Mouse (Mus musculus): ENCODE measurements around the gene Wdr5b. TPM values are rescaled to one million over a fixed set of nuclear protein-coding genes. Genes with fewer than 3 reads are reported as not detected.
"Not testable (repeated sequence)": the region's sequence is repeated elsewhere in the genome, so short reads cannot be mapped to it uniquely, and the experiment has no call there.

Gene Wdr5b
- polyA plus RNA-seq (2015; fragmentation: Nextera tagmentation; extraction: Ambion mirVana) = 11.1 and 11.4 TPM in 2 replicates

DNA sequence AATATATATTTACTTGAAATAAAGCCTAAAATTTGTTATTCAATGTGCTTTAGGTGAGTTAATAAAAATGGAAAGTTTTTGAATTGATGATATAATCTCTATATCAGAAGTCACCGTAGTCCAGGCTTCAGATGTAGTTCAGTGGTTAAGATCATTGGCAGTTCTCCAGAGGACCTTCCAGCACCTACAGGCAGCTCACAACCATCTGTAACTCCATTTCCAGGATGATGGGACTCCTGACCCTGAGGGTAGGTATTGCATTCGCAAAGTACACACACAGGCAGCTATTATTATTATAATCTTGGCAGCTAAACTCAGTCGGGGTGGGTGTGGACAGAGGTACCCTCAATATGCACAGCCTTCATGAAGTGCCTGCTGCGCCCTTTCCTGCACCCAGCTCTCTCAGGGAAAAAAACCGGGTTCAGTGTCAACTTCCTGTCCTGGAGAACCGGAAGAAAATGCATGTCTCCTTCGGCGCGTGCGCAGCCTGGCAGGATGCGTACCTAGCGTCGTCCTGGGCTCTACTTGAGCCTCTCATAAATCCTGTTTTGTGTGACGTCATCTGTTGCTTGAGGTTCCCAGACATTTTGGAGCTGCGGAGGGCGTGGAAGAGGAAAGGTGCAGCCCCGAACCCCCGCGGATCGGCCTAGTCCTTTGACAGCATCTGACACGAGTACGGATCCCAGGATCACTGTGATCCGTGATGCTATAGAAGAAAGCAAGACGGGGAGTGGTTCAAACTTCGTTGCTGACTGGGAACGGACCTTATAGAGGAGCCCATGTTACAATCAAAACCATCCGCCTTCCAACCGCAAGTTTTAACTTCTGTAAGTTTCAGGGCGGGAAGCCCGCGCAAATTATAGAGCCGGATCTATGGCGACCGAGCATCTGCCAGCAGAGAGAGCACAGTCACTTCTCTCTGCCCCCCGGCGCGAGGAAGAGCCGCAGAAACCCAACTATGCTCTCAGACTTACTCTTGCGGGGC, at the start of gene Wdr5b:
Gene Wdr5b, plus strand, starts transcription at position 551 of the 985 bp plus-strand sequence.
- peaks cover 20% of the 10 kb centered on the region for H3K4me1 ChIP-seq
- peak within 1 kb of the TSS; percentile 79 for H3K9ac ChIP-seq
- peak within 1 kb of the TSS; percentile 68 for H3K4me3 ChIP-seq
- H3K27me3 ChIP-seq = no peaks in the 10 kb centered on the region
- peak; percentile 95 for ATAC-seq (ENCODE audit: low FRiP score, low read depth)
- H3K36me3 ChIP-seq = peaks cover 40% of the 10 kb centered on the region
- H3K4me2 ChIP-seq (replicated peaks) = peak within 1 kb of the TSS; percentile 67
- WGBS = 3% methylated on average over 39 of the region's 39 CpGs
- no peaks in the 10 kb centered on the region for H3K9me3 ChIP-seq
- peak within 1 kb of the TSS; percentile 88 for H3K27ac ChIP-seq

DNA sequence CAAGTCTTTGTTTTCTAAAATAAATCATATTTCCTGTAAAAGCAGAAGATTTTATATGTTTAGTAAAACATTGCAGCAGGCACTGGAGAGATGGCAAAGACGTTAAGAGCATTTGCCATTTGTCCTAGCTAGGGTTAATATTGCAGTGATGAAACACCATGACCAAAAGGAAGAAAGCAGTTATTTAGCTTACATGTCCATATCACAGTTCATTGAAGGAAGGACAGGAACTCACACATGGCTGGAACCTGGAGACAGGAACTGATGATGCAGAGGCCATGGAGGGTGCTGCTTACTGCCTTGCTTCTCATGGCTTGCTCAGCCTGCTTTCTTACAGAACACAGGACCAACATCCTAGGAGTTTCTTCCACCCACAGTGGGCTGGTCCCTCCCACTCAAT, 48.6 kb upstream of the Wdr5b start:
- ATAC-seq (ENCODE audit: low FRiP score, low read depth) = no peak
- Histone ChIP-seq H3K9me3 (no peaks in the 10 kb centered on the region), H3K4me2 (replicated peaks) (no peak overlapping the region), H3K27ac (no peak overlapping the region), H3K36me3 (0 out of 2 replicates have a peak, but pooled peaks cover 2% of the 10 kb centered on the region), H3K27me3 (no peaks in the 10 kb centered on the region), H3K4me3 (no peak overlapping the region), H3K9ac (no peak overlapping the region), H3K4me1 (no peaks in the 10 kb centered on the region)
- WGBS = 80% methylated on average over 1 of the region's 1 CpGs

DNA sequence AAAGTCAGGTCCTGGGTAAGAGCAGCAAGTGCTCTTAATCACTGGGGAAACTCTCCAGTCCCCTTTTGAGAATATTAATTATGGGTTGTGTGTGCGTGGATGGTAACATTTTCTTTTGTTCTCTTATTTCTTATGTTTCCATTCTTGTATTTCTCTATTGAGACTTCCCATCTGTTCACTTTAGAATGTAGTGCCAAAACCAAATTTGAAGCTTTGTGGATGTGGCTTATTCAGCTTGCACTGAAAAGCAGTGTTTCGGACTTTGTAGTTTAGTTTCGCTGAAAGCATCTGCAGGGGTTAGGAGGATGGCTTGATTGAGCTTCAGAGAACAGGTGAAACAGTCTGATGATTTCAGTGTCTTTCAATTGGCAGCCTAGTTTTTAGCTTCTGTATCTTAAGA, 47.7 kb upstream of the Wdr5b start:
- Histone ChIP-seq H3K4me3 (no peak overlapping the region), H3K4me1 (no peaks in the 10 kb centered on the region), H3K9me3 (no peaks in the 10 kb centered on the region), H3K27me3 (no peaks in the 10 kb centered on the region), H3K4me2 (replicated peaks) (no peak overlapping the region), H3K27ac (no peak overlapping the region), H3K36me3 (0 out of 2 replicates have a peak, but pooled peaks cover 2% of the 10 kb centered on the region), H3K9ac (no peak overlapping the region)
- no peak for ATAC-seq (ENCODE audit: low FRiP score, low read depth)
- WGBS = 90% methylated on average over 3 of the region's 3 CpGs

- H3K36me3 ChIP-seq = peaks cover 15% of the 10 kb centered on the region
- WGBS = 96% methylated on average over 4 of the region's 4 CpGs
- not testable (repeated sequence) for H3K27me3 ChIP-seq; H3K4me2 ChIP-seq (replicated peaks); H3K9ac ChIP-seq; ATAC-seq (ENCODE audit: low FRiP score, low read depth); H3K9me3 ChIP-seq; H3K27ac ChIP-seq; H3K4me1 ChIP-seq; H3K4me3 ChIP-seq
Observed at GRCm38 (mm10) chr16:35998852-35999251, 42.1 kb upstream of the Wdr5b start.

GRCm38 (mm10) chr16:36008396-36008795, 32.6 kb upstream of the Wdr5b start:
- no peak overlapping the region for H3K4me3 ChIP-seq
- H3K4me1 ChIP-seq = no peaks in the 10 kb centered on the region
- no peak overlapping the region for H3K4me2 ChIP-seq (replicated peaks)
- H3K9me3 ChIP-seq = no peaks in the 10 kb centered on the region
- H3K9ac ChIP-seq = no peak overlapping the region
- ATAC-seq (ENCODE audit: low FRiP score, low read depth) = no peak
- peaks cover 32% of the 10 kb centered on the region for H3K36me3 ChIP-seq
- H3K27me3 ChIP-seq = no peaks in the 10 kb centered on the region
- 93% methylated on average over 3 of the region's 3 CpGs for WGBS
- no peak overlapping the region for H3K27ac ChIP-seq

DNA sequence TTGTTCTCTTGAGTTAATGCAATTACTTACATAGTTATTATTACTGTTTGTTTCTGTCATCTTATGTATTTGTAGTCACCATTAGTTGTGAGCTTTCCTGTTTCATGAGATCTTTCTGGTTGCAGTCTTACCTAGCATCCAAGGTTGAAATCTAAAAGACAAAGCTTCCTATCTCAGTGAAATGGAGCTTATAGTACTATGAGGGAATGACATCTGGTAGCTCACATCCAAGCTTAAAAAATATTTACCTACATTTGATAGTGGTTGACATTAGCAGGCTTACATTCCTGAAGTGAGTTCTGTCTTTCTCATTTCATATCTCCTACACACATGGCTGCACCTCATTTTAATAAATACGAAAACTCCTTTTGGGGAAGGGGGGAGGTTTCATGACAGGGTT, 24.7 kb upstream of the Wdr5b start:
- Histone ChIP-seq H3K27ac (no peak overlapping the region), H3K9ac (no peak overlapping the region), H3K9me3 (no peaks in the 10 kb centered on the region), H3K4me1 (no peaks in the 10 kb centered on the region), H3K4me3 (no peak overlapping the region), H3K36me3 (peaks cover 29% of the 10 kb centered on the region), H3K27me3 (no peaks in the 10 kb centered on the region), H3K4me2 (replicated peaks) (no peak overlapping the region)
- ATAC-seq (ENCODE audit: low FRiP score, low read depth) = no peak
- WGBS = 91% methylated on average over 1 of the region's 1 CpGs

DNA sequence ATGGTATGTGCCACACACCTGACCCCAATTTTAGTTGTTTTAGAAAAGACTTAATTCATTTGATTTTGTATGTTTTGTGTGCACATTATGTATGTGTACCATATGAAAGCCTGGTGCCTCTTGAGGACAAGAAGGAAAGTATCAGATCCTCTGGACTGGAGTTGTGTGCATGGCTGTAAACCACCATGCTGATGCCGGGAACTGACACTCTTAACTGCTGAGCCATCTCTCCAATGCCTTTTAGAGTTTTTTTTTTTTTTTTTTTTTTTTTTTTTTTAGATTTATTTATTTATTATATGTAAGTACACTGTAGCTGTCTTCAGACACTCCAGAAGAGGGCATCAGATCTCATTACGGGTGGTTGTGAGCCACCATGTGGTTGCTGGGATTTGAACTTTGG, 12.9 kb upstream of the Wdr5b start:
- not testable (repeated sequence) for ATAC-seq (ENCODE audit: low FRiP score, low read depth); H3K9me3 ChIP-seq; H3K4me1 ChIP-seq; H3K27ac ChIP-seq; H3K4me3 ChIP-seq; H3K4me2 ChIP-seq (replicated peaks); H3K27me3 ChIP-seq; H3K9ac ChIP-seq
- WGBS = 96% methylated on average over 1 of the region's 2 CpGs
- H3K36me3 ChIP-seq = peaks cover 52% of the 10 kb centered on the region

DNA sequence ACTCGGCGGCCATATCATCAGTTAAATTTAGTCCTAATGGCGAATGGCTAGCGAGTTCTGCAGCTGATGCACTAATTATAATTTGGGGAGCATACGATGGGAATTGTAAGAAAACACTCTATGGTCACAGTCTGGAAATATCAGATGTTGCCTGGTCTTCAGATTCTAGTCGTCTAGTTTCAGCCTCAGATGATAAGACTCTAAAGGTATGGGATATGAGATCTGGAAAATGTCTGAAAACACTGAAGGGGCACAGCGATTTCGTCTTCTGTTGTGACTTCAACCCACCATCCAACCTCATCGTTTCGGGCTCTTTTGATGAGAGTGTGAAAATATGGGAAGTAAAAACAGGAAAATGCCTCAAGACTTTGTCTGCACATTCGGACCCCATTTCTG, 633 bp downstream of the Wdr5b start:
- Histone ChIP-seq H3K36me3 (peaks cover 45% of the 10 kb centered on the region), H3K27ac (peak overlapping the region; percentile 88), H3K9me3 (no peaks in the 10 kb centered on the region), H3K4me2 (replicated peaks) (peak overlapping the region; percentile 67), H3K4me1 (peaks cover 20% of the 10 kb centered on the region), H3K9ac (peak overlapping the region; percentile 79), H3K4me3 (peak overlapping the region; percentile 68), H3K27me3 (no peaks in the 10 kb centered on the region)
- no peak for ATAC-seq (ENCODE audit: low FRiP score, low read depth)
- 26% methylated on average over 11 of the region's 11 CpGs for WGBS

DNA sequence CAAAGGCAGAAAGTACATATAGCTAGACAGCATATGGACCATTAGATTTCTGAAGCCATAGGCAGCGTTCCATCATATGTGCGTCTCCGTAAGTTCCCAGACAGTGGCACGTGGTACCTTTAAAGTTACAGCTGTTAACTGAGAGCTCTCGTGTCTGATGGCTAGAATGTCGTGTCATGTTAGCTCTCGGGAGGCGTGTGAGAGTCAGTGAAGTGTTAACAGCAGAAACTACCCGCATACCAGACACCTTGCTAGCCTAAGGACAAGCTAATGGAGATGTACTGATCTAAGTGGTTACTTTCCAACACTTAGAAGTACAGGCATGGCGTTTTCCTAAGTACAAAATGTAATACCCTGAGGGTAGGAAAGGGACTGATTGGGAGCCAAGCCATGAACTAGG, 2.1 kb downstream of the Wdr5b start:
- H3K4me2 ChIP-seq (replicated peaks) = no peak overlapping the region
- whole genome bisulfite sequencing = 87% methylated on average over 10 of the region's 10 CpGs
- ATAC-seq (ENCODE audit: low FRiP score, low read depth) = no peak
- H3K36me3 ChIP-seq = peaks cover 57% of the 10 kb centered on the region
- no peak overlapping the region for H3K27ac ChIP-seq
- no peaks in the 10 kb centered on the region for H3K9me3 ChIP-seq
- H3K27me3 ChIP-seq = no peaks in the 10 kb centered on the region
- H3K4me1 ChIP-seq = peaks cover 20% of the 10 kb centered on the region
- no peak overlapping the region for H3K9ac ChIP-seq
- H3K4me3 ChIP-seq = no peak overlapping the region

GRCm38 (mm10) chr16:36043964-36044363, 3.0 kb downstream of the Wdr5b start:
- no peak overlapping the region for H3K4me3 ChIP-seq
- H3K9ac ChIP-seq = no peak overlapping the region
- H3K27ac ChIP-seq = no peak overlapping the region
- peaks cover 66% of the 10 kb centered on the region for H3K36me3 ChIP-seq
- no peaks in the 10 kb centered on the region for H3K27me3 ChIP-seq
- ATAC-seq (ENCODE audit: low FRiP score, low read depth) = no peak
- no peak overlapping the region for H3K4me2 ChIP-seq (replicated peaks)
- no peaks in the 10 kb centered on the region for H3K9me3 ChIP-seq
- H3K4me1 ChIP-seq = peaks cover 20% of the 10 kb centered on the region
- WGBS = 88% methylated on average over 4 of the region's 4 CpGs

GRCm38 (mm10) chr16:36047538-36047937, 6.5 kb downstream of the Wdr5b start:
- ATAC-seq (ENCODE audit: low FRiP score, low read depth) = no peak
- H3K4me3 ChIP-seq = no peak overlapping the region
- H3K4me1 ChIP-seq = peaks cover 1% of the 10 kb centered on the region
- H3K27ac ChIP-seq = no peak overlapping the region
- H3K27me3 ChIP-seq = no peaks in the 10 kb centered on the region
- H3K9me3 ChIP-seq = no peaks in the 10 kb centered on the region
- H3K36me3 ChIP-seq = peaks cover 98% of the 10 kb centered on the region
- no peak overlapping the region for H3K9ac ChIP-seq
- WGBS = 85% methylated on average over 4 of the region's 4 CpGs
- H3K4me2 ChIP-seq (replicated peaks) = no peak overlapping the region

GRCm38 (mm10) chr16:36051491-36051890, 10.5 kb downstream of the Wdr5b start:
- Histone ChIP-seq H3K27ac (no peak overlapping the region), H3K9ac (no peak overlapping the region), H3K4me3 (no peak overlapping the region), H3K4me1 (no peaks in the 10 kb centered on the region), H3K27me3 (no peaks in the 10 kb centered on the region), H3K4me2 (replicated peaks) (no peak overlapping the region), H3K9me3 (no peaks in the 10 kb centered on the region), H3K36me3 (peaks cover 82% of the 10 kb centered on the region)
- WGBS = 91% methylated on average over 6 of the region's 6 CpGs
- ATAC-seq (ENCODE audit: low FRiP score, low read depth) = no peak

Data from limb, embryonic 13.5 days (tissue).